Mouse (Mus musculus): ENCODE measurements at regions not wholly inside any gene's neighbourhood (a gene's known extent, or its start where the extent isn't known, plus 50 kb on each side); places are given as distances from the start of the nearest gene placed in this dataset.

GRCm38 (mm10) chr12:92713415-92713814 lies 864.5 kb upstream of the Sel1l start:
- TF ChIP-seq CTCF (IDR thresholded peaks at IDR 0.05; ENCODE audit: extremely low read depth, insufficient read length, insufficient replicate concordance, low read depth, low read length) (no peak), POLR2A (IDR thresholded peaks at IDR 0.05; ENCODE audit: low read depth, low read length) (no peak)
